Comparison of ENCODE assay signal across 22 mouse cellular contexts in genomic region chr16:31601278-31601677, GRCm38 (mm10).
DNase-seq lines count a peak whose midpoint lies in the region; ATAC-seq and TF ChIP-seq lines count a peak whose summit lies in the region.
"Had no signal": no experiment of that assay in that cellular context is flagged by ENCODE, and none has a peak within 500 bp of the region (broad histone marks: within the 10 kb centered on the region; RNA-seq: fewer than 3 reads in every experiment).

No protein-coding gene starts in this region.

- no peak for TF ChIP-seq POLR2A in embryonic fibroblast, embryonic 13.5 days (IDR thresholded peaks at IDR 0.05; ENCODE audit: low read depth, low read length)

- H3K27me3 ChIP-seq in midbrain, embryonic 11.5 days (ENCODE audit: control insufficient read depth, insufficient read depth, low read length) = no peaks in the 10 kb centered on the region
- no peaks in the 10 kb centered on the region for H3K27me3 ChIP-seq in midbrain, embryonic 15.5 days (replicated peaks)
- H3K27me3 ChIP-seq: hindbrain, embryonic 12.5 days; kidney, embryonic 15.5 days; limb, embryonic 15.5 days had no signal

- H3K4me2 ChIP-seq in midbrain, embryonic 11.5 days = no peak overlapping the region
- no peak overlapping the region for H3K4me2 ChIP-seq in midbrain, embryonic 15.5 days
- H3K4me2 ChIP-seq: hindbrain, embryonic 12.5 days; kidney, embryonic 15.5 days; limb, embryonic 15.5 days; lung, embryonic 14.5 days; midbrain, embryonic 12.5 days had no signal

- H3K4me1 ChIP-seq in midbrain, embryonic 11.5 days (ENCODE audit: control insufficient read depth, insufficient read depth, low read length) = no peaks in the 10 kb centered on the region
- H3K4me1 ChIP-seq in midbrain, embryonic 15.5 days = no peaks in the 10 kb centered on the region
- peaks cover 22% of the 10 kb centered on the region for H3K4me1 ChIP-seq in embryonic fibroblast, embryonic 13.5 days (ENCODE audit: control insufficient read depth, insufficient read depth, low read length)
- H3K4me1 ChIP-seq: kidney, embryonic 15.5 days; midbrain, embryonic 12.5 days had no signal

- ATAC-seq in midbrain, embryonic 11.5 days (ENCODE audit: low FRiP score) = no peak
- no peak for ATAC-seq in midbrain, embryonic 15.5 days (replicated peaks)
- ATAC-seq: activated CD4-positive, CD25-positive, alpha-beta regulatory T cell, adult 4 months; forebrain, embryonic 14.5 days; intestine, postnatal 0 days had no signal

- H3K9ac ChIP-seq in midbrain, embryonic 11.5 days (ENCODE audit: low read length) = no peak overlapping the region
- no peak overlapping the region for H3K9ac ChIP-seq in midbrain, embryonic 15.5 days
- H3K9ac ChIP-seq: hindbrain, embryonic 12.5 days; kidney, embryonic 15.5 days; limb, embryonic 15.5 days; lung, embryonic 14.5 days; midbrain, embryonic 12.5 days had no signal

- no peaks in the 10 kb centered on the region for H3K36me3 ChIP-seq in midbrain, embryonic 11.5 days (ENCODE audit: control insufficient read depth, insufficient read depth, low read length)
- H3K36me3 ChIP-seq in midbrain, embryonic 15.5 days (replicated peaks) = no peaks in the 10 kb centered on the region
- H3K36me3 ChIP-seq: hindbrain, embryonic 12.5 days; kidney, embryonic 15.5 days; limb, embryonic 15.5 days; midbrain, embryonic 12.5 days had no signal

- 89% methylated on average over 3 of the region's 3 CpGs for WGBS in midbrain, embryonic 11.5 days
- 92% methylated on average over 3 of the region's 3 CpGs for WGBS in midbrain, embryonic 15.5 days

- TF ChIP-seq CTCF in embryonic fibroblast, embryonic 13.5 days (IDR thresholded peaks at IDR 0.05; ENCODE audit: borderline replicate concordance, insufficient read depth, low read length) = no peak

- peak; percentile 4 for DNase-seq in layer of hippocampus, adult 11-12 months (ENCODE audit: low spot score)
- no peak for DNase-seq in layer of hippocampus, postnatal 14 days (ENCODE audit: low spot score in 2 of 2)
- DNase-seq in midbrain, embryonic 11.5 days (ENCODE audit: low spot score, missing footprints) = peak; percentile 51
- DNase-seq in adrenal gland, adult 8-10 months = peak; percentile 71
- no peak for DNase-seq in gastrocnemius, postnatal 10 days
- DNase-seq: cerebellum, adult 9-10 months; gastrocnemius, postnatal 25 days; heart, adult 2 months; left cerebral cortex, postnatal 4 days; lung, embryonic 14.5 days; thymus, postnatal 14 days had no signal

- H3K27ac ChIP-seq in midbrain, embryonic 11.5 days (ENCODE audit: low read depth, low read length) = no peak overlapping the region
- no peak overlapping the region for H3K27ac ChIP-seq in midbrain, embryonic 15.5 days
- 0 out of 2 replicates have a peak overlapping the region, but pooled peaks have one; percentile 69 for H3K27ac ChIP-seq in embryonic fibroblast, embryonic 13.5 days (ENCODE audit: insufficient read depth, low read length)
- H3K27ac ChIP-seq: heart, adult 2 months; hindbrain, embryonic 12.5 days; kidney, embryonic 15.5 days; left cerebral cortex, adult 2 months; limb, embryonic 15.5 days; midbrain, embryonic 12.5 days; stomach, postnatal 0 days had no signal

- no peak overlapping the region for H3K4me3 ChIP-seq in midbrain, embryonic 11.5 days (ENCODE audit: low read depth, low read length)
- H3K4me3 ChIP-seq in midbrain, embryonic 15.5 days = no peak overlapping the region
- no peak overlapping the region for H3K4me3 ChIP-seq in embryonic fibroblast, embryonic 13.5 days (ENCODE audit: insufficient read depth, low read length)
- H3K4me3 ChIP-seq: heart, adult 2 months; hindbrain, embryonic 12.5 days; kidney, embryonic 15.5 days; left cerebral cortex, adult 2 months; limb, embryonic 15.5 days; midbrain, embryonic 12.5 days had no signal

- H3K9me3 ChIP-seq in midbrain, embryonic 11.5 days (ENCODE audit: control insufficient read depth, low read length) = no peaks in the 10 kb centered on the region
- no peaks in the 10 kb centered on the region for H3K9me3 ChIP-seq in midbrain, embryonic 15.5 days
- H3K9me3 ChIP-seq: hindbrain, embryonic 12.5 days; kidney, embryonic 15.5 days; limb, embryonic 15.5 days; midbrain, embryonic 12.5 days had no signal

Comparison
In these comparisons a context has a peak if more than half of its experiments do, and no peak if none do; other contexts are left out.
1. DNase-seq: peak in layer of hippocampus, adult 11-12 months (single experiment), midbrain, embryonic 11.5 days (single experiment) and adrenal gland, adult 8-10 months (single experiment); none in layer of hippocampus, postnatal 14 days (0 of 2) and gastrocnemius, postnatal 10 days (single experiment).